Mouse (Mus musculus) adrenal gland, adult (tissue): Measurements from ENCODE around the gene Tmem63c.

Experiments used
- DNase-seq, 2 experiments: peaks; one replicate each; pipeline ENCODE4 v3.0.0; 2022 to 2023; ENCODE audit warnings: low spot score in 1 of 2; ENCODE audit not compliant: inconsistent age in 2 of 2

The Tmem63c gene

GRCm38 (mm10) chr12:87047536-87047935 is 26.4 kb downstream of the Tmem63c start:
- DNase-seq: no peak

- peak; percentile 70 to 93 for DNase-seq
Measured at GRCm38 (mm10) chr12:87052661-87053321, 31.7 kb downstream of the Tmem63c start.

GRCm38 (mm10) chr12:87054873-87055272 is 33.7 kb downstream of the Tmem63c start:
- DNase-seq: no peak

GRCm38 (mm10) chr12:87057066-87057465 is 35.9 kb downstream of the Tmem63c start:
- peak; percentile 32 to 33 for DNase-seq

GRCm38 (mm10) chr12:87065446-87065845 is 44.3 kb downstream of the Tmem63c start:
- no peak for DNase-seq

GRCm38 (mm10) chr12:87066429-87066828 is 45.3 kb downstream of the Tmem63c start:
- no peak for DNase-seq

- DNase-seq: no peak
Measured at GRCm38 (mm10) chr12:87070520-87070919, 49.4 kb downstream of the Tmem63c start.

GRCm38 (mm10) chr12:87076610-87077009 is 55.5 kb downstream of the Tmem63c start:
- DNase-seq: no peak

- DNase-seq: no peak
Measured at GRCm38 (mm10) chr12:87082797-87083196, 61.7 kb downstream of the Tmem63c start.

- DNase-seq: no peak
Measured at GRCm38 (mm10) chr12:87087236-87087635, 66.1 kb downstream of the Tmem63c start.

GRCm38 (mm10) chr12:87088331-87088730 is 67.2 kb downstream of the Tmem63c start:
- no peak for DNase-seq

GRCm38 (mm10) chr12:87089255-87089654 is 68.1 kb downstream of the Tmem63c start:
- no peak for DNase-seq

- no peak for DNase-seq
Measured at GRCm38 (mm10) chr12:87089701-87090100, 68.6 kb downstream of the Tmem63c start.

GRCm38 (mm10) chr12:87091916-87092315 is 70.8 kb downstream of the Tmem63c start:
- DNase-seq: no peak

- no peak for DNase-seq
Measured at GRCm38 (mm10) chr12:87093249-87093648, 72.1 kb downstream of the Tmem63c start.

- no peak for DNase-seq
Measured at GRCm38 (mm10) chr12:87093671-87094070, 72.5 kb downstream of the Tmem63c start.

GRCm38 (mm10) chr12:87100331-87100730 is 79.2 kb downstream of the Tmem63c start:
- DNase-seq: no peak

GRCm38 (mm10) chr12:87102165-87102631 is 81.1 kb downstream of the Tmem63c start, which contains the start of gene Ngb:
Ngb (minus strand) TSS chr12:87102539.
- peak in 1 of 2 experiments; percentile 29 for DNase-seq

- no peak for DNase-seq
Measured at GRCm38 (mm10) chr12:87103471-87103870, 82.3 kb downstream of the Tmem63c start.

- DNase-seq: no peak
Measured at GRCm38 (mm10) chr12:87104796-87105195, 83.7 kb downstream of the Tmem63c start.

- DNase-seq: no peak
Measured at GRCm38 (mm10) chr12:87107357-87107977, 86.3 kb downstream of the Tmem63c start.

GRCm38 (mm10) chr12:87121918-87122589 is 100.9 kb downstream of the Tmem63c start:
- DNase-seq: no peak
